Mouse (Mus musculus) lung, adult 2 months (tissue): ENCODE measurements at regions not wholly inside any gene's neighbourhood (a gene's known extent, or its start where the extent isn't known, plus 50 kb on each side); places are given as distances from the start of the nearest gene placed in this dataset.

Source experiments
- DNase-seq: peaks from one replicate; pipeline ENCODE4 v3.0.0; 2022
- H3K4me1 ChIP-seq: fragments of 200-500 bp; 2 replicates; pipeline ENCODE4 v1.6.1; 2011; ENCODE audit warnings: low read length; ENCODE audit not compliant: control insufficient read depth, insufficient read depth
- H3K4me3 ChIP-seq: fragments of 200-500 bp; replicated peaks from 2 replicates; pipeline ENCODE3; 2011; ENCODE audit warnings: low read depth, mild to moderate bottlenecking, control low read depth, low read length; ENCODE audit errors: extremely low read depth
- CTCF ChIP-seq: fragments of 200-500 bp; IDR thresholded peaks from 2 replicates; pipeline ENCODE4 v1.5.1; 2011; ENCODE audit warnings: mild to moderate bottlenecking, low read length, control low read depth; ENCODE audit not compliant: insufficient read depth
- POLR2A ChIP-seq: fragments of 200-500 bp; IDR thresholded peaks from 2 replicates; pipeline ENCODE4 v1.6.1; 2011; ENCODE audit warnings: low read depth, mild to moderate bottlenecking, control low read depth, low read length, borderline replicate concordance; ENCODE audit errors: extremely low read depth
- WGBS: fragments of 180-500 bp; shearing (Covaris S2); methylation state at CpG from one replicate; pipeline ENCODE4 v1.1.7; 2018; 5-methylcytosine and 5-hydroxymethylcytosine counted together

DNA sequence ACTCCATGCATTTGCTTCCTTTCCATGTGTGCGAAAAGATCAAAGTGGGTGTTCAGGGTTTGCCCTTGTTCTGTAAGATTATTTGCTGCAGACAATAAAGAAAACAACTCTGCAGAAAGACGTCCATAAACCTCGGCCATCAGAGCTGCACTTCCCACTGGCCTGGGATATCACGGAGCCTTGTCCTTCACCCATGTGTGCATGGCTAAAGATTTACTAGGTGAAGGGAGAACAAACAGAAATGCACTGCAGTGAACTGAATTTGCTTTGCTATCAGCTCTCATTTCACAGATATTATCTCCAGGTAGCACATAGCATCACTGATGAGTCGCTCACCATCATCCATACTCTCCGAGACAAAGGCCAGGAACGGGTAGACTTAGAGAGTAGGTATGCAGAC is 228.2 kb upstream of the Robo2 start:
- Histone ChIP-seq H3K4me3 (no peak overlapping the region), H3K4me1 (no peaks in the 10 kb centered on the region)
- no peak for DNase-seq
- WGBS = 66% methylated on average over 7 of the region's 7 CpGs
- TF ChIP-seq POLR2A (no peak), CTCF (no peak)

GRCm38 (mm10) chr16:74637638-74638037 is 226.0 kb upstream of the Robo2 start:
- H3K4me1 ChIP-seq = no peaks in the 10 kb centered on the region
- no peak for TF ChIP-seq POLR2A
- TF ChIP-seq CTCF = no peak
- no peak for DNase-seq
- 68% methylated on average over 5 of the region's 5 CpGs for WGBS
- H3K4me3 ChIP-seq = no peak overlapping the region

DNA sequence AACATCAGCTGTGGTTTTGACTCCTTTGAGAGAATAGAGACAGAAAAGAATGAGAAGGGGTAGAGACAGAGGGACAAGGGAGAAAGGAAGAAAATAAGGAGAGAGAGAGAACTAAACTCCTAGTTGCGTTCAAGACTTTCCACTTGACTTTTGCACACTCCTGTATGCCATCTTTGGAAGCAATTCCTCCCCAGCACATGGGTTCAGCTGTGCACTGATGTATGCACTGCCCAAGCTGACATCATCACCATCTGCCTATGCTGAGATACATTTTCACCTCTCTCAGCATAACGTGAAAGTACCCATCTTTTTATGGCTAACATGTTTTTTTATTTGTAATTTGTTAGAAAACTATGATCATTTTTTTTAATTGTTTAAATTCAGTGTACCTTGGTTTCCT is 214.2 kb upstream of the Robo2 start:
- no peak for TF ChIP-seq CTCF
- no peak for DNase-seq
- H3K4me3 ChIP-seq = no peak overlapping the region
- 74% methylated on average over 2 of the region's 2 CpGs for WGBS
- H3K4me1 ChIP-seq = no peaks in the 10 kb centered on the region

- no peak for DNase-seq
- Histone ChIP-seq H3K4me3 (no peak overlapping the region), H3K4me1 (no peaks in the 10 kb centered on the region)
- 30% methylated on average over 4 of the region's 4 CpGs for WGBS
- TF ChIP-seq POLR2A = no peak
- no peak for TF ChIP-seq CTCF
Observed at GRCm38 (mm10) chr16:74612072-74612471, 200.4 kb upstream of the Robo2 start.

GRCm38 (mm10) chr16:74609564-74609963 is 197.9 kb upstream of the Robo2 start:
- WGBS = 70% methylated on average over 4 of the region's 4 CpGs
- Histone ChIP-seq H3K4me1 (no peaks in the 10 kb centered on the region), H3K4me3 (no peak overlapping the region)
- DNase-seq = no peak
- TF ChIP-seq POLR2A = no peak
- TF ChIP-seq CTCF = no peak

DNA sequence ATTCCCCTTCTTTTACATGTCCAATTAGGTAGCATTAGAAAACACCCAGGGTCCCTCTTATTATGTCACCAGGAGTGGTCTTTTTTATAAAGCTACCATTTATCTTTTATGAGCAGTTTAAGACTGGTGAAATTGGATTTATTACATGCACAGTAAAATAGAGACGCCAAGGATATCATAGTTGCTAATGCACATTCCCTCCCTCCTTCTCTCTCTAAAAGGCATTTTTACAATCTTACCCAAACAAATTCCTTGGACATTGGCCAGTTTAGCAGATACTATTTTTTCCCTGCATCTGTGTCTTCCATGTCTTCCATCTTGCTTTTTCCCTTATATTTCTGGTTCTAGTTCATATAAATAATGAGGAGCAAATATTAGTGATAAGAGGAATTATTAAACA is 186.7 kb upstream of the Robo2 start:
- Histone ChIP-seq H3K4me1 (no peaks in the 10 kb centered on the region), H3K4me3 (no peak overlapping the region)
- TF ChIP-seq CTCF (no peak), POLR2A (no peak)
- no peak for DNase-seq
- WGBS = 65% methylated on average over 1 of the region's 1 CpGs

GRCm38 (mm10) chr16:74597735-74598340 is 186.2 kb upstream of the Robo2 start:
- WGBS = 39% methylated on average over 4 of the region's 4 CpGs
- no peak overlapping the region for H3K4me3 ChIP-seq
- TF ChIP-seq POLR2A = no peak
- TF ChIP-seq CTCF = no peak
- no peak for DNase-seq
- no peaks in the 10 kb centered on the region for H3K4me1 ChIP-seq

DNA sequence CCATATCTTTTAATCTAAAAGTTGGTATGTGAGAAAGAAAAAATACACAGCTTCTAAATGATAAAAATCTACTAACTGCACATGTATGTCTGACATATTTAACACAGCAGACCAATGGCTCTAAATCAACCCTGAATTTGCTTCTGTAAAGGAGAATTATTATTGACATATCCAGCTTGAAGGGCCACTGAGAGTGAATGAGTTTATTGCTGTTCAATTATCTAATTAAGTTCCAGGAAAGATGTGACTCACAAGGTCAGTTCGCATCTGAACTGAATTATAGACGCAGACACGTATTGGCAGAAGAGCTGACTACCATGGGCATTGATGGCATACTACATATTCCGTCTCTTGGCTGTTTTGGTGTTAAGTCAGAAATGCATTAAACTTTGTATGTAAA is 180.3 kb upstream of the Robo2 start:
- no peak for DNase-seq
- 90% methylated on average over 4 of the region's 4 CpGs for WGBS
- TF ChIP-seq POLR2A = no peak
- TF ChIP-seq CTCF = no peak

GRCm38 (mm10) chr16:74582645-74583423 is 171.2 kb upstream of the Robo2 start:
- WGBS = 84% methylated on average over 4 of the region's 4 CpGs
- DNase-seq = no peak
- Histone ChIP-seq H3K4me3 (no peak overlapping the region), H3K4me1 (no peaks in the 10 kb centered on the region)
- no peak for TF ChIP-seq POLR2A
- TF ChIP-seq CTCF = no peak

More for the DNA sequence above, 180.3 kb upstream of the Robo2 start:
- H3K4me1 ChIP-seq = no peaks in the 10 kb centered on the region
- no peak overlapping the region for H3K4me3 ChIP-seq

DNA sequence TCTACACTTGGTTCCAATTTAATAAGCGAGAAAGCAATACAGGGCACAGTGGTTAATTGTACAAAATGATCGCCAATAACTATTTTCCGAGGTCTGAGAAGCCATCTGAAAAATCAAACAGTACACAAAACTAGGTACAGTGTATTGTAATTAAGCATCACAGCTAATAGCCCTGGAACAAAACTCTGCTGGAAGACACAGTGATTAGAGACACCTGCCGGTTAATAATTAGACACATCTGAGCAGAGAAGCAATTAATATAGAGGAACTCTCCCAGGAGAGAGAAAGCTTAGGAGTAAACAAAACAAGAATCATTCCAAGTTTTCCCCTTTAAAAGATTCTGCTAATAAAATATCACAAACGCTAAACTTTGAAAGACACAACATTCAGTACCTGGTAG is 136.7 kb upstream of the Robo2 start:
- DNase-seq = no peak
- TF ChIP-seq CTCF = no peak
- Histone ChIP-seq H3K4me3 (no peak overlapping the region), H3K4me1 (no peaks in the 10 kb centered on the region)
- 88% methylated on average over 5 of the region's 5 CpGs for WGBS

DNA sequence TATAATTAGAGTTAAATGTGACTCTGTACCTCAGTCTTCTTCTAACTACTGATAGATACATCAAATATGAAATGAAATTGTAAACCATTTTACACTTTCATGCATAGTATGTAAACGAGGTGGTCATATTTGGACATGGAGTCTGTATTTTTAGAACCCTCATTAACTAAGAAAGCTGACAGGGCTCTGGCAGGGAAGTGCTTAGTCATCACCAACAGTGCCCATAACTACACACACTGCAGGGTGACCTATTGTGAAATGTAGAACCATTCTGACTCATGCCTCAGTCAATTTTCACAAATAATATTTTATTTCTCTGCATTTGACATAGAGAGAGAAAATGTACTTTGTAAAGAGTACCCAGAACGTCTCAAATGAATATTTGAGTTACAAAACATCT is 118.9 kb upstream of the Robo2 start:
- DNase-seq = no peak
- no peak for TF ChIP-seq POLR2A
- TF ChIP-seq CTCF = no peak
- 33% methylated on average over 2 of the region's 2 CpGs for WGBS

More for the DNA sequence above, 118.9 kb upstream of the Robo2 start:
- no peak overlapping the region for H3K4me3 ChIP-seq
- no peaks in the 10 kb centered on the region for H3K4me1 ChIP-seq
